Mouse (Mus musculus) cerebellum, adult (tissue): ENCODE data around the gene Vwa3b.

Source experiments
- ATAC-seq: cut with Nextera tagmentation; 2 replicates; pipeline ENCODE4 v1.9.2; 2017; ENCODE audit warnings: mild to moderate bottlenecking, moderate library complexity, mixed read lengths; ENCODE audit not compliant: insufficient number of reproducible peaks, low FRiP score, low TSS enrichment

Vwa3b gene

GRCm38 (mm10) chr1:37218386-37218785 is 192.0 kb downstream of the Vwa3b start:
- no peak for ATAC-seq

GRCm38 (mm10) chr1:37219593-37219992 is 193.2 kb downstream of the Vwa3b start:
- ATAC-seq: no peak

- ATAC-seq: 0 out of 2 replicates have a peak, but pooled peaks have one; percentile 56
Measured at GRCm38 (mm10) chr1:37220134-37220907, 193.9 kb downstream of the Vwa3b start.

- ATAC-seq: no peak
Measured at GRCm38 (mm10) chr1:37222002-37222401, 195.6 kb downstream of the Vwa3b start.

GRCm38 (mm10) chr1:37230404-37230803 is 204.0 kb downstream of the Vwa3b start:
- no peak for ATAC-seq

GRCm38 (mm10) chr1:37231295-37231701 is 204.9 kb downstream of the Vwa3b start:
- no peak for ATAC-seq
